Mouse (Mus musculus) E14TG2a.4 (cell line): Measurements from ENCODE around the gene Marcks.

Experiments used
- CTCF ChIP-seq: conservative IDR thresholded peaks from 2 replicates; pipeline ENCODE4 v1.5.1; 2014; ENCODE audit warnings: low read length
- NANOG ChIP-seq: IDR thresholded peaks from 2 replicates; pipeline ENCODE4 v1.6.1; 2014; ENCODE audit warnings: borderline replicate concordance, low read length, mixed read lengths

GRCm38 (mm10) chr10:37106871-37107627 lies 31.7 kb downstream of the Marcks start:
- TF ChIP-seq CTCF (no peak), NANOG (no peak)
